Mouse (Mus musculus) MEL (cell line): ENCODE measurements around the gene Arhgdia. TPM values are rescaled to one million over a fixed set of nuclear protein-coding genes. Genes with fewer than 3 reads are reported as not detected.

Source experiments
- DNase-seq: peaks from one replicate; pipeline ENCODE4 v3.0.0; 2011; ENCODE audit warnings: low read depth, low spot score
- H3K27ac ChIP-seq: 2 replicates; pipeline ENCODE4 v1.5.1; 2012; ENCODE audit warnings: low read depth, mild to moderate bottlenecking, control low read depth, low read length, moderate library complexity; ENCODE audit not compliant: control insufficient read depth
- H3K27me3 ChIP-seq, 2 experiments: fragments of 150-350 bp in 1 of 2; sonication (generic) in 1 of 2; 2 replicates each; pipeline ENCODE4 v1.6.1; 2012; ENCODE audit warnings: low read length in 2 of 2, mild to moderate bottlenecking in 2 of 2, improper control_type of control experiment in 1 of 2, moderate library complexity in 1 of 2; ENCODE audit not compliant: insufficient read depth in 2 of 2, control insufficient read depth in 1 of 2
- H3K36me3 ChIP-seq, 2 experiments: 2 replicates each; pipeline ENCODE4 v1.6.1; 2012 to 2014; ENCODE audit warnings: low read length in 2 of 2, improper control_type of control experiment in 1 of 2, inconsistent platforms in 1 of 2, mild to moderate bottlenecking in 1 of 2; ENCODE audit not compliant: insufficient read depth in 2 of 2, control insufficient read depth in 1 of 2
- H3K4me1 ChIP-seq, 2 experiments: fragments of 150-350 bp in 1 of 2; sonication (generic) in 1 of 2; 2 replicates each; pipeline ENCODE4 v1.6.1; 2012; ENCODE audit warnings: low read length in 2 of 2, improper control_type of control experiment in 1 of 2, mild to moderate bottlenecking in 1 of 2; ENCODE audit not compliant: insufficient read depth in 2 of 2, control insufficient read depth in 1 of 2
- H3K4me3 ChIP-seq, 2 experiments: fragments of 150-350 bp in 1 of 2; sonication (generic) in 1 of 2; 2 replicates each; pipeline ENCODE4 v1.5.1; 2012; ENCODE audit warnings: low read depth in 2 of 2, low read length in 2 of 2, mild to moderate bottlenecking in 2 of 2, moderate library complexity in 2 of 2, control low read depth in 1 of 2, improper control_type of control experiment in 1 of 2; ENCODE audit not compliant: control insufficient read depth in 1 of 2, insufficient read depth in 1 of 2
- H3K79me2 ChIP-seq: 2 replicates; pipeline ENCODE4 v1.6.1; 2012; ENCODE audit warnings: mild to moderate bottlenecking, low read length, moderate library complexity; ENCODE audit not compliant: control insufficient read depth, poor library complexity, insufficient read depth
- H3K9ac ChIP-seq: 2 replicates; pipeline ENCODE4 v1.6.1; 2012; ENCODE audit warnings: low read depth, mild to moderate bottlenecking, control low read depth, low read length, moderate library complexity; ENCODE audit not compliant: control insufficient read depth, poor library complexity, severe bottlenecking
- H3K9me3 ChIP-seq: fragments of 150-350 bp; sonication (generic); replicated peaks from 2 replicates; pipeline ENCODE4 v1.6.1; 2012; ENCODE audit warnings: mild to moderate bottlenecking, low read length, improper control_type of control experiment, moderate library complexity; ENCODE audit not compliant: insufficient read depth
- BHLHE40 ChIP-seq: IDR thresholded peaks from 2 replicates; pipeline ENCODE4 v1.6.1; 2012; ENCODE audit warnings: low read depth, mild to moderate bottlenecking, inconsistent platforms, low read length, improper control_type of control experiment, borderline replicate concordance
- CTCF ChIP-seq, 3 experiments: IDR thresholded peaks in 2 of 3; conservative IDR thresholded peaks in 1 of 3; 2 replicates each; pipeline ENCODE4 v1.5.1; 2011 to 2012; ENCODE audit warnings: low read length in 3 of 3, low read depth in 2 of 3, mild to moderate bottlenecking in 2 of 3, improper control_type of control experiment in 1 of 3, inconsistent platforms in 1 of 3, mixed read lengths in 1 of 3, moderate library complexity in 1 of 3; ENCODE audit not compliant: control insufficient read depth in 1 of 3, insufficient read depth in 1 of 3, poor library complexity in 1 of 3, severe bottlenecking in 1 of 3
- ELF1 ChIP-seq: IDR thresholded peaks from 2 replicates; pipeline ENCODE4 v1.6.1; 2014; ENCODE audit warnings: low read depth, mild to moderate bottlenecking, inconsistent platforms, low read length, improper control_type of control experiment, moderate library complexity
- GABPA ChIP-seq: IDR thresholded peaks from 2 replicates; pipeline ENCODE4 v1.6.1; 2012; ENCODE audit warnings: low read depth, mild to moderate bottlenecking, inconsistent platforms, low read length, improper control_type of control experiment, moderate library complexity
- MAFK ChIP-seq: IDR thresholded peaks from 2 replicates; pipeline ENCODE4 v1.6.1; 2011; ENCODE audit warnings: low read depth, mild to moderate bottlenecking, low read length, improper control_type of control experiment, borderline replicate concordance
- MXI1 ChIP-seq: IDR thresholded peaks from 2 replicates; pipeline ENCODE4 v1.6.1; 2011; ENCODE audit warnings: mild to moderate bottlenecking, low read depth, low read length, improper control_type of control experiment
- MYB ChIP-seq: IDR thresholded peaks from 2 replicates; pipeline ENCODE4 v1.6.1; 2011; ENCODE audit warnings: mild to moderate bottlenecking, low read depth, low read length, improper control_type of control experiment
- MYC ChIP-seq: IDR thresholded peaks from 2 replicates; pipeline ENCODE4 v1.6.1; 2011; ENCODE audit warnings: low read depth, mild to moderate bottlenecking, low read length, improper control_type of control experiment, moderate library complexity
- NRF1 ChIP-seq: IDR thresholded peaks from 2 replicates; pipeline ENCODE4 v1.6.1; 2014; ENCODE audit warnings: low read depth, mild to moderate bottlenecking, inconsistent platforms, low read length, improper control_type of control experiment, moderate library complexity; ENCODE audit not compliant: poor library complexity, insufficient read depth, severe bottlenecking
- RAD21 ChIP-seq: IDR thresholded peaks from 2 replicates; pipeline ENCODE4 v1.6.1; 2011; ENCODE audit warnings: mild to moderate bottlenecking, low read depth, low read length, improper control_type of control experiment
- SIN3A ChIP-seq: IDR thresholded peaks from 2 replicates; pipeline ENCODE4 v1.6.1; 2012; ENCODE audit warnings: low read length, improper control_type of control experiment, inconsistent platforms
- TAL1 ChIP-seq: IDR thresholded peaks from 2 replicates; pipeline ENCODE4 v1.6.1; 2012; ENCODE audit warnings: mild to moderate bottlenecking, inconsistent platforms, low read length, moderate library complexity, mixed read lengths
- TBP ChIP-seq: IDR thresholded peaks from 2 replicates; pipeline ENCODE4 v1.8.0; 2011; ENCODE audit warnings: low read depth, low read length, improper control_type of control experiment
- UBTF ChIP-seq: IDR thresholded peaks from 2 replicates; pipeline ENCODE4 v1.6.1; 2012; ENCODE audit warnings: low read depth, mild to moderate bottlenecking, inconsistent platforms, low read length, improper control_type of control experiment, moderate library complexity, borderline replicate concordance; ENCODE audit not compliant: insufficient read depth
- USF1 ChIP-seq: IDR thresholded peaks from 2 replicates; pipeline ENCODE4 v1.6.1; 2014; ENCODE audit warnings: low read depth, mild to moderate bottlenecking, inconsistent platforms, low read length, improper control_type of control experiment, moderate library complexity
- USF2 ChIP-seq, 2 experiments: IDR thresholded peaks; 2 replicates each; pipeline ENCODE4 v1.6.1; 2011 to 2012; ENCODE audit warnings: improper control_type of control experiment in 2 of 2, low read length in 2 of 2, borderline replicate concordance in 1 of 2, inconsistent platforms in 1 of 2, low read depth in 1 of 2, mild to moderate bottlenecking in 1 of 2; ENCODE audit not compliant: insufficient read depth in 1 of 2
- ZKSCAN1 ChIP-seq: IDR thresholded peaks from 2 replicates; pipeline ENCODE4 v1.6.1; 2012; ENCODE audit warnings: low read depth, mild to moderate bottlenecking, inconsistent platforms, low read length, improper control_type of control experiment, moderate library complexity
- ZMIZ1 ChIP-seq: IDR thresholded peaks from 2 replicates; pipeline ENCODE4 v1.6.1; 2012; ENCODE audit warnings: low read depth, mild to moderate bottlenecking, inconsistent platforms, low read length, improper control_type of control experiment, moderate library complexity
- polyA plus RNA-seq, 2 experiments: library from polyadenylated mRNA; stranded (reverse) in 1 of 2; unstranded in 1 of 2; fragments of >175 nt in 1 of 2; fragments of >200 nt in 1 of 2; gene quantifications; 2 replicates each; pipeline versions ENCODE4 v1.2.1 to v1.2.4; 2012; ENCODE audit warnings: low replicate concordance in 2 of 2, low read depth in 1 of 2; ENCODE audit not compliant: insufficient read length in 2 of 2, insufficient read depth in 1 of 2, missing spikeins in 1 of 2
- total RNA-seq: library from RNA; depleted of rRNA; stranded (reverse); fragments of 300-350 nt; gene quantifications from 2 replicates; pipeline ENCODE4 v1.2.3, GENCODE M21; 2012

The Arhgdia gene
- total and polyA plus RNA-seq, 3 experiments: 364 to 821 (median 601) TPM

GRCm38 (mm10) chr11:120618619-120619535 is 37.5 kb upstream of the Arhgdia start:
- no peaks in the 10 kb centered on the region for H3K9me3 ChIP-seq
- H3K27me3 ChIP-seq: no peaks in the 10 kb centered on the region
- peaks cover 33% of the 10 kb centered on the region for H3K79me2 ChIP-seq
- H3K36me3 ChIP-seq: peaks cover 7 to 8% of the 10 kb centered on the region in 2 experiments
- TF ChIP-seq MYC (no peak), UBTF (no peak), SIN3A (no peak), MXI1 (no peak), USF2 (IDR thresholded peaks at IDR 0.05; ENCODE audit: borderline replicate concordance in 1 of 2, insufficient read depth in 1 of 2, low read depth in 1 of 2, low read length in 2 of 2) (no peak), ZMIZ1 (no peak), BHLHE40 (no peak), ELF1 (no peak), RAD21 (no peak), TBP (no peak), MYB (no peak), NRF1 (no peak), GABPA (no peak), CTCF (IDR thresholded peaks at IDR 0.05 in 2 of 3, conservative IDR thresholded peaks at IDR 0.05 in 1 of 3; ENCODE audit: control insufficient read depth in 1 of 3, insufficient read depth in 1 of 3, low read depth in 2 of 3, low read length in 3 of 3, poor library complexity in 1 of 3, severe bottlenecking in 1 of 3) (no peak), MAFK (no peak), USF1 (no peak), ZKSCAN1 (no peak), TAL1 (no peak)
- TF ChIP-seq, all 39 proteins: peak for 0
- Histone ChIP-seq H3K4me1 (peaks cover 0 to 12% of the 10 kb centered on the region in 2 experiments; a peak in 3 of 4 replicates), H3K27ac (no peak overlapping the region), H3K9ac (no peak overlapping the region), H3K4me3 (no peak overlapping the region)
- no peak for DNase-seq
